Mouse (Mus musculus) myocyte (in vitro differentiated cells): ENCODE results near the gene Slx4ip.

Source experiments
- CEBPB ChIP-seq: IDR thresholded peaks from 2 replicates; pipeline ENCODE4 v1.6.1; 2011; ENCODE audit warnings: mild to moderate bottlenecking, moderate library complexity; ENCODE audit not compliant: poor library complexity, insufficient read depth, severe bottlenecking
- E2F4 ChIP-seq: IDR thresholded peaks from one replicate; pipeline ENCODE4 v1.6.1; 2011; ENCODE audit warnings: mild to moderate bottlenecking, control low read depth, moderate library complexity; ENCODE audit not compliant: insufficient read depth
- MAX ChIP-seq: IDR thresholded peaks from one replicate; pipeline ENCODE4 v1.6.1; 2011; ENCODE audit warnings: low read depth, mild to moderate bottlenecking, control low read depth
- MYOD1 ChIP-seq, 3 experiments: IDR thresholded peaks; one replicate each; pipeline ENCODE4 v1.6.1; 2011; ENCODE audit warnings: control low read depth in 2 of 3, low read depth in 2 of 3, mild to moderate bottlenecking in 2 of 3, moderate library complexity in 1 of 3; ENCODE audit not compliant: insufficient read length in 2 of 3, control insufficient read depth in 1 of 3
- MYOG ChIP-seq, 3 experiments: IDR thresholded peaks; one replicate each; pipeline ENCODE4 v1.6.1; 2011; ENCODE audit warnings: control low read depth in 2 of 3, low read depth in 2 of 3, mild to moderate bottlenecking in 2 of 3; ENCODE audit not compliant: insufficient read length in 2 of 3, control insufficient read depth in 1 of 3, insufficient read depth in 1 of 3
- POLR2A ChIP-seq: IDR thresholded peaks from one replicate; pipeline ENCODE4 v1.6.1; 2011; ENCODE audit warnings: low read depth, mild to moderate bottlenecking, control low read depth, moderate library complexity; ENCODE audit not compliant: insufficient read length
- POLR2AphosphoS2 ChIP-seq: IDR thresholded peaks from one replicate; pipeline ENCODE4 v1.6.1; 2011; ENCODE audit warnings: low read depth, control low read depth; ENCODE audit not compliant: insufficient read length
- REST ChIP-seq: IDR thresholded peaks from one replicate; pipeline ENCODE4 v1.6.1; 2011; ENCODE audit warnings: mild to moderate bottlenecking, control low read depth, moderate library complexity; ENCODE audit not compliant: insufficient read depth, insufficient read length
- TCF12 ChIP-seq: IDR thresholded peaks from one replicate; pipeline ENCODE4 v1.6.1; 2011; ENCODE audit warnings: mild to moderate bottlenecking, control low read depth; ENCODE audit not compliant: poor library complexity, insufficient read depth, severe bottlenecking
- TCF3 ChIP-seq: IDR thresholded peaks from one replicate; pipeline ENCODE4 v1.6.1; 2011; ENCODE audit warnings: low read depth, control low read depth; ENCODE audit not compliant: insufficient read length
- USF1 ChIP-seq: IDR thresholded peaks from one replicate; pipeline ENCODE4 v1.6.1; 2011; ENCODE audit warnings: low read depth, mild to moderate bottlenecking, control low read depth, moderate library complexity

DNA sequence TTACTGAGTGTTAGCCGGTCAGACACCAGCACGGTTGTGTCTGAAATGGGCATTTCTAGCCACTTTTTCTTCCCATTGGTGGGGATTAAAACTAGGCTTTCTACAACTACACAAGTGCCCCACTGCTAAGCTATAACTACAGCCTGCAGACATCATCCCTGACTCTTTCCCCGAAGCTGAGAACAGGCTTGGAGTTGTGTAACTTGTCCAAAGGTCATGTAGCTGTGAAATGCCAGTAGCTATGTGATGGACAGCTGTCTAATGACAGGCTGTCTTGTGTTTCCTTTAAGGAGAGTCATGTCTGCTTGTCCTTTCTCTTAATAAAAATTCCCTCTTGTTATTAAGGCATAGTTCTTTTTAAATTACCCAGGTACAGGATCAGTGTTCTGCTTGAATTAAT, 122.1 kb downstream of the Slx4ip start:
- TF ChIP-seq CEBPB (0 out of 2 replicates have a peak, but pooled peaks have one; percentile 6), USF1 (no peak), MAX (no peak), POLR2AphosphoS2 (no peak), REST (no peak), MYOG (IDR thresholded peaks at IDR 0.05; ENCODE audit: control insufficient read depth in 1 of 3, insufficient read depth in 1 of 3, insufficient read length in 2 of 3, low read depth in 2 of 3) (no peak), POLR2A (no peak), MYOD1 (IDR thresholded peaks at IDR 0.05; ENCODE audit: control insufficient read depth in 1 of 3, insufficient read length in 2 of 3, low read depth in 2 of 3) (no peak), TCF3 (no peak), E2F4 (no peak), TCF12 (no peak)
